Mouse (Mus musculus) macrophage (primary cell): ENCODE data around the gene Lypd1. TPM values are rescaled to one million over a fixed set of nuclear protein-coding genes. Genes with fewer than 3 reads are reported as not detected.

Experiments
- H3K27ac ChIP-seq: fragments of 350-480 bp; formaldehyde crosslinking; 2 replicates; pipeline ENCODE4 v1.9.0; 2021
- H3K36me3 ChIP-seq: fragments of 350-480 bp; formaldehyde crosslinking; 2 replicates; pipeline ENCODE4 v1.9.0; 2021; ENCODE audit errors: inconsistent target
- H3K4me3 ChIP-seq: fragments of 350-480 bp; formaldehyde crosslinking; 2 replicates; pipeline ENCODE4 v1.9.0; 2021; ENCODE audit errors: inconsistent target
- H3K79me2 ChIP-seq: fragments of 350-480 bp; formaldehyde crosslinking; 2 replicates; pipeline ENCODE4 v1.9.0; 2021; ENCODE audit errors: inconsistent target
- WGBS: methylation state at CpG from one replicate; pipeline ENCODE4 v1.1.7; 2026; ENCODE audit warnings: inconsistent platforms; ENCODE audit not compliant: missing documents; 5-methylcytosine and 5-hydroxymethylcytosine counted together
- polyA plus RNA-seq: library from polyadenylated mRNA; stranded (reverse); fragments of 250-400 nt; gene quantifications from 3 replicates; pipeline ENCODE4 v1.2.4, GENCODE M21; 2018; ENCODE audit warnings: inconsistent platforms

Gene Lypd1
- polyA plus RNA-seq, 1 experiment from 2014 or later: not detected

- Histone ChIP-seq H3K79me2 (no peaks in the 10 kb centered on the region), H3K27ac (no peak overlapping the region), H3K36me3 (no peaks in the 10 kb centered on the region), H3K4me3 (no peak overlapping the region)
- 78% methylated on average over 5 of the region's 5 CpGs for WGBS
Measured at GRCm38 (mm10) chr1:125858631-125859030, 54.3 kb downstream of the Lypd1 start.

DNA sequence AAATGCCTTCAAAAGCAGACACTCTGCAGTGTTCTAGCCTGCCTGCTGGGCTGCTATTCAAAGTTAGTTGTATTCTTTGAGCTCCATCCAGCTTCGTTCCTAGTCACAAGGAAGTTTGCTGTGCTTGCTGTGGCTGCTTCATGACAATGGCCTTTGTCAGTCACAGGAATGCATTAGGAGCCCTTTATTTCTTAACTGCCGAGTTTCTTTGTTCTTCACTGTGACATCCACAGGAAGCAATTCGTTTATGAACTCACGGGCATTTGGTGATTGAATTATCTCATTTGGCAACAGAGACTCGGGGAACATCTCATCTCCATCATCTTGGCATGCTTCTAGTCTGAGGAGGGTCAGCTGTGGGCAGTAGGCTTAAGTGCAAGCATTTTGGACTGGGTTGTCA lies 58.3 kb downstream of the Lypd1 start:
- Histone ChIP-seq H3K27ac (no peak overlapping the region), H3K36me3 (no peaks in the 10 kb centered on the region), H3K79me2 (no peaks in the 10 kb centered on the region), H3K4me3 (no peak overlapping the region)
- 9% methylated on average over 5 of the region's 5 CpGs for WGBS

- no peaks in the 10 kb centered on the region for H3K79me2 ChIP-seq
- no peaks in the 10 kb centered on the region for H3K36me3 ChIP-seq
- H3K4me3 ChIP-seq: no peak overlapping the region
- WGBS: 90% methylated on average over 13 of the region's 13 CpGs
- H3K27ac ChIP-seq: no peak overlapping the region
Measured at GRCm38 (mm10) chr1:125839746-125840392, 73.0 kb downstream of the Lypd1 start.

GRCm38 (mm10) chr1:125837507-125837906 lies 75.4 kb downstream of the Lypd1 start:
- no peak overlapping the region for H3K4me3 ChIP-seq
- H3K79me2 ChIP-seq: no peaks in the 10 kb centered on the region
- H3K36me3 ChIP-seq: no peaks in the 10 kb centered on the region
- 83% methylated on average over 1 of the region's 1 CpGs for WGBS
- no peak overlapping the region for H3K27ac ChIP-seq

DNA sequence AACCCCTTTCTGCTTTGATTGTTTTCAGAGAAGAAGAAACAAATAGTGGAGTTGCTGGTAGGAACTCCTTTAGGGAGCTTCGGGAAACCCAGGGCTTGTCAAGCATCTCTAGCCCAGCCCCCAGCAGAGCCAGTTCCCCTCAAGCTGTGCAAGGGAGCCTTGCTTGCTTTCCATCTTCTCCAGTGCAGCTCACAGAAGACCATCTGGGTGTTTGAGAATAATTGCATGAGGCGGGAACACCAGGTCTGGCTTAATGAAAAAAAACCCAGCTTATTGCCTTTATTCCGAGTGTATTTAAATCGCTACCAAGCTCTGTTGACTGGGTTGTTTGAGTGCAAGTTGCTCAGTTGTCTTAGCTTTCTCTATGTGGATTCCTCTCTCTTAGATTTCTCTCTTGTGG lies 89.3 kb downstream of the Lypd1 start:
- Histone ChIP-seq H3K27ac (no peak overlapping the region), H3K79me2 (no peaks in the 10 kb centered on the region), H3K4me3 (no peak overlapping the region), H3K36me3 (no peaks in the 10 kb centered on the region)
- WGBS: 91% methylated on average over 4 of the region's 4 CpGs

- H3K4me3 ChIP-seq: no peak overlapping the region
- H3K36me3 ChIP-seq: no peaks in the 10 kb centered on the region
- 92% methylated on average over 7 of the region's 7 CpGs for WGBS
- H3K79me2 ChIP-seq: no peaks in the 10 kb centered on the region
- no peak overlapping the region for H3K27ac ChIP-seq
Measured at GRCm38 (mm10) chr1:125821101-125821500, 91.8 kb downstream of the Lypd1 start.

Other genes starting within 250 kb of the Lypd1 start
- not detected in 3 replicates for gene Gpr39, start 236.1 kb downstream of the Lypd1 start, polyA plus RNA-seq